Mouse (Mus musculus): ENCODE data around the gene Ddx49. TPM values are rescaled to one million over a fixed set of nuclear protein-coding genes. Genes with fewer than 3 reads are reported as not detected.

Ddx49 gene
- 54.9 and 57.2 TPM in 2 replicates for polyA plus RNA-seq (2016; fragmentation: Nextera tagmentation; extraction: Ambion mirVana)

- Histone ChIP-seq H3K36me3 (replicated peaks) (peaks cover 67% of the 10 kb centered on the region), H3K4me1 (peaks cover 24% of the 10 kb centered on the region), H3K27me3 (ENCODE audit: poor library complexity, severe bottlenecking) (no peaks in the 10 kb centered on the region), H3K4me3 (peak within 1 kb of the TSS; percentile 92), H3K9me3 (no peaks in the 10 kb centered on the region), H3K27ac (peak within 1 kb of the TSS; percentile 88)
- WGBS, result under 1% methylated on average over 40 of the region's 40 CpGs
- DNase-seq (ENCODE audit: extremely low spot score, low spot score), result peak; percentile 96
Observed at GRCm38 (mm10) chr8:70302358-70302890, at the start of gene Ddx49, which contains the start of gene Cope. Ddx49 (minus strand) TSS chr8:70302489. Cope (plus strand) TSS chr8:70302518.

DNA sequence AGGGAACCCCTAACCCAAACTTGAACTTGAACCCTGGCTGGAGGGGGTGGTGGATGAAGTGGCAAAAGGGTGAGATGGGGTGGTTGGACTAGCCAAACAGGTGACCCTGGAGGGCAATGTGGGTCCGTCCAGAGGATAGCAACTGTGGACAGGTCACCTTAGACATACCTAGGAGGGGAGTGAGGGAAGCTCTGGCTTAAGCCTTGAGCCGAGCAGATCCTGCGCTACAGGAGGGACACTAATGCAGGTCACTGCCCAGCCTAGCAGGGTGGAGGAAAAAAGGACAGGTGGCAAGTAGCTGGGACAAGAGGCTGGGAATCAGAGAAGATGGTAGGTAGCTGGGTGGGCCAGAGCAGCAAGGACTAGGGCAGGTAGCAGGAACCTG lies 49.7 kb upstream of the Ddx49 start:
- H3K27ac ChIP-seq, result peak overlapping the region; percentile 96
- WGBS, result 23% methylated on average over 3 of the region's 3 CpGs
- H3K36me3 ChIP-seq (replicated peaks), result peaks cover 43% of the 10 kb centered on the region

GRCm38 (mm10) chr8:70351035-70351999 lies 49.0 kb upstream of the Ddx49 start:
- Histone ChIP-seq H3K36me3 (replicated peaks) (peaks cover 50% of the 10 kb centered on the region), H3K4me3 (peak overlapping the region; percentile 97), H3K27me3 (ENCODE audit: poor library complexity, severe bottlenecking) (no peaks in the 10 kb centered on the region), H3K27ac (peak overlapping the region; percentile 96), H3K4me1 (peaks cover 61% of the 10 kb centered on the region), H3K9me3 (no peaks in the 10 kb centered on the region)
- DNase-seq (ENCODE audit: extremely low spot score, low spot score), result no peak
- WGBS, result 64% methylated on average over 15 of the region's 15 CpGs

More for the DNA sequence above, 49.7 kb upstream of the Ddx49 start:
- Histone ChIP-seq H3K27me3 (ENCODE audit: poor library complexity, severe bottlenecking) (no peaks in the 10 kb centered on the region), H3K4me3 (peak overlapping the region; percentile 97), H3K9me3 (no peaks in the 10 kb centered on the region), H3K4me1 (peaks cover 61% of the 10 kb centered on the region)
- DNase-seq (ENCODE audit: extremely low spot score, low spot score), result no peak

DNA sequence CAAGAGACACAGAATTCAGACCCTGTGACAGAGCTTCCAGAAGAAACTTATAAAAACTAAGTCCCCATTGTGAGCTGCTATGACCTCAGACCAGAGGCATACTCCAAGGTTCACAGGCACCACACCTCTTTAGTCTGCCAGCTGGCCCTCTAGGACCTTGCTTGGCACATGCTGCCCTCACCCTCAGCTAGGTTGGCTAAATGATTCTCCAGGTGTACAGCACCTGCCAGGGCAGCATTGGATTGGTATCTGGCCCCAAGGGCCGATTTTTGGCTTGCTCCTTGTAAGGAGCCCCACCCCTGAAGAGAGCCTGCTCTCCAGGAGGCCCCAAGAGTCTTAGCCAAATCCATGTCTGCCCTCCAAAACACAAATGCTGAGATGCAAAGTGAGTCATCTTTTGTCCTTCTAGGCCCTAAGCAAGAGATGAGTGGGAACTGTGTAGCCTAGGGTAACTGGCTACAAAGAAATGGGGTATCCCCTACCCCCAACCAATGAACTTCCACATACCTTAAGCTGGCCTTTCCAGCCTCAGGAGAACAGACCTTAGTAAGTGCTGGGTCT lies 45.7 kb upstream of the Ddx49 start:
- peaks cover 80% of the 10 kb centered on the region for H3K36me3 ChIP-seq (replicated peaks)
- no peak overlapping the region for H3K4me3 ChIP-seq
- H3K9me3 ChIP-seq, result no peaks in the 10 kb centered on the region
- 72% methylated on average over 1 of the region's 1 CpGs for WGBS
- DNase-seq (ENCODE audit: extremely low spot score, low spot score), result no peak
- H3K4me1 ChIP-seq, result peaks cover 63% of the 10 kb centered on the region
- no peak overlapping the region for H3K27ac ChIP-seq
- H3K27me3 ChIP-seq (ENCODE audit: poor library complexity, severe bottlenecking), result no peaks in the 10 kb centered on the region

GRCm38 (mm10) chr8:70347443-70347842 lies 45.2 kb upstream of the Ddx49 start:
- Histone ChIP-seq H3K4me1 (peaks cover 65% of the 10 kb centered on the region), H3K36me3 (replicated peaks) (peaks cover 85% of the 10 kb centered on the region), H3K27ac (no peak overlapping the region), H3K4me3 (no peak overlapping the region), H3K27me3 (ENCODE audit: poor library complexity, severe bottlenecking) (no peaks in the 10 kb centered on the region), H3K9me3 (no peaks in the 10 kb centered on the region)
- 90% methylated on average over 4 of the region's 4 CpGs for WGBS
- DNase-seq (ENCODE audit: extremely low spot score, low spot score), result no peak

GRCm38 (mm10) chr8:70344279-70344678 lies 42.0 kb upstream of the Ddx49 start:
- Histone ChIP-seq H3K27ac (no peak overlapping the region), H3K9me3 (no peaks in the 10 kb centered on the region), H3K36me3 (replicated peaks) (peaks cover 96% of the 10 kb centered on the region), H3K4me3 (no peak overlapping the region), H3K27me3 (ENCODE audit: poor library complexity, severe bottlenecking) (no peaks in the 10 kb centered on the region), H3K4me1 (peaks cover 35% of the 10 kb centered on the region)
- DNase-seq (ENCODE audit: extremely low spot score, low spot score), result no peak
- WGBS, result 90% methylated on average over 2 of the region's 2 CpGs

GRCm38 (mm10) chr8:70343696-70344095 lies 41.4 kb upstream of the Ddx49 start:
- H3K27ac ChIP-seq, result no peak overlapping the region
- H3K4me1 ChIP-seq, result peaks cover 29% of the 10 kb centered on the region
- H3K9me3 ChIP-seq, result no peaks in the 10 kb centered on the region
- 69% methylated on average over 6 of the region's 6 CpGs for WGBS
- DNase-seq (ENCODE audit: extremely low spot score, low spot score), result no peak
- peaks cover 96% of the 10 kb centered on the region for H3K36me3 ChIP-seq (replicated peaks)
- no peaks in the 10 kb centered on the region for H3K27me3 ChIP-seq (ENCODE audit: poor library complexity, severe bottlenecking)
- no peak overlapping the region for H3K4me3 ChIP-seq

DNA sequence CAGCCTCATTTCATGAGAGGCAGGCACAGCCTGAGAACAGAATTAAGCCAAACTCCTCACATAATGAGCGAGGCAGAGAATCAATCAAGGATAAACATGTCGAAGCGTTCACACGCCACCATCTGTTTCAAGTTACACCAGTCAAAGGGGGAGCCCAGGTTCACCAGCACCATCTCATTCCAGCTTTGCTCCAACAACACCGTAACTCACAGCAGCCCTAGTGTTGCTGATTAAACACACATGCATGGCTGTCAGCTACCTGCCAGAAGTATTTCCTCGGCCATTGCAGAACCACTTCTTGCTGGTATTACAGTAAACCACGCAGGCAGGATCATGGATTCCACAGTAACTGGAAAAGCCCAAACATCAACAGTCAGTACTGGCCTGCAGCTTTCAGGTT lies 40.8 kb upstream of the Ddx49 start:
- H3K27me3 ChIP-seq (ENCODE audit: poor library complexity, severe bottlenecking), result no peaks in the 10 kb centered on the region
- DNase-seq (ENCODE audit: extremely low spot score, low spot score), result no peak
- no peaks in the 10 kb centered on the region for H3K9me3 ChIP-seq
- peaks cover 96% of the 10 kb centered on the region for H3K36me3 ChIP-seq (replicated peaks)
- H3K4me1 ChIP-seq, result peaks cover 23% of the 10 kb centered on the region; the same call in 1 of the 2 replicates
- no peak overlapping the region for H3K4me3 ChIP-seq
- WGBS, result 76% methylated on average over 7 of the region's 7 CpGs
- no peak overlapping the region for H3K27ac ChIP-seq

DNA sequence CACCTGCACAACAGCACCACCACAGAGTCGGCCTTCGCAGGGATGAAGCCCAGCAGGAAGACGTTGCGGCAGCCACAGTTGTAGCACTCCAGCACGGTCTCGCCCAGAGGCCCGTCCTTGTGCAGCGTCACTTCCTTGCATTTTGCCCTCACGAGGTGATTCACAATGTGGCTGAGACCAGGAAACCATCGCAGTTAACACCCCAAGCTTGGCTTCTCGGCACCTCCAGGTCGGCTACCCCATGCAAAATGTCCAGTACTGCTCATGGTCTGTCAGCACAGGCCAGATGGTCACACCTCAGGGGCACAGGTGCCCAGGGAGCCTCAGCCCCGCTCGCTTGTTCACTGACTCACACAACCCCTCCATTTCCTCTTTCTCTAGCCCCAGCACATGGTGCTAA lies 39.7 kb upstream of the Ddx49 start:
- Histone ChIP-seq H3K4me3 (no peak overlapping the region), H3K4me1 (peaks cover 20% of the 10 kb centered on the region; the same call in 1 of the 2 replicates), H3K27ac (no peak overlapping the region), H3K36me3 (replicated peaks) (peaks cover 96% of the 10 kb centered on the region), H3K9me3 (no peaks in the 10 kb centered on the region), H3K27me3 (ENCODE audit: poor library complexity, severe bottlenecking) (no peaks in the 10 kb centered on the region)
- WGBS, result 96% methylated on average over 14 of the region's 14 CpGs
- no peak for DNase-seq (ENCODE audit: extremely low spot score, low spot score)

DNA sequence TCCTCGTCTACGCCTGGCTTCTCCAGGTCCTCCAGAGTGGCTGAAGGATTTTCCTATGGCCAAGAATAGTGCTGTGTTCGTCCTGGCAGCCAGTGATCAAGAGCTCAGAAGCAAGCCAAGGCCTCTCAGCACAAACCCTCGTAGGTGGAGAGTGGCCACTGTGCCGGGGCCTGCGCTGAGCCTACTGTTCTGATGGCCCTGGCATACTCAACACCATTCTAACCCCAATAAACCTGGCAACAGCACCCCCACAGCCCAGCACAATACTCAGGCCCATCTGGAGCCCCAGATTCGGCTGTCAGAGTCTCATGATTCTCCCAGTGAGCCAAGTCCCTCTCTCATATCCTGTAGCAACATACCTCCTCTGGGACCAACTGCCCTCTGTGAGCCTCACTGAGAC lies 38.4 kb upstream of the Ddx49 start:
- DNase-seq (ENCODE audit: extremely low spot score, low spot score), result no peak
- Histone ChIP-seq H3K4me3 (no peak overlapping the region), H3K4me1 (peaks cover 20% of the 10 kb centered on the region; the same call in 1 of the 2 replicates), H3K9me3 (no peaks in the 10 kb centered on the region), H3K27me3 (ENCODE audit: poor library complexity, severe bottlenecking) (no peaks in the 10 kb centered on the region), H3K27ac (no peak overlapping the region), H3K36me3 (replicated peaks) (peaks cover 97% of the 10 kb centered on the region)
- 93% methylated on average over 7 of the region's 7 CpGs for WGBS

DNA sequence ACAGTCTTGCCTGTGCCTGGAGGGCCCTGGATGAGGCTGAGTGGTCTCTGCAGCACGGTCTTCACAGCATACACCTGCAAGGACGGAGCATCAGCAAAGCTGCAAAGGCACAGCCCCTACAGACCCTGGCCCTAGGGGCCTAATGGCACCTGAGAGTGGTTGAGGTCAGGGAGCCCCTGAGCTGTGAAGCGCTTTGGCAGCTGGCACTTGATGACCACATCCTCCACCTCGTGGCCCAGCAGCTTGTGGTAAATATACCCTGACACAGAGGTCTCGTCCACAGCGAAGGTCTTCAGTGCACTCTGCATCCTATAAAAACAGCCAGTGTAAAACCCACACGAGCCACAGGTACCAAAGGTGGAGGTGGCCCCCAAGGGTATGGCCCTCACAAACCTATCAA lies 36.6 kb upstream of the Ddx49 start:
- no peak overlapping the region for H3K27ac ChIP-seq
- DNase-seq (ENCODE audit: extremely low spot score, low spot score), result no peak
- no peak overlapping the region for H3K4me3 ChIP-seq
- peaks cover 100% of the 10 kb centered on the region for H3K36me3 ChIP-seq (replicated peaks)
- no peaks in the 10 kb centered on the region for H3K27me3 ChIP-seq (ENCODE audit: poor library complexity, severe bottlenecking)
- 90% methylated on average over 7 of the region's 7 CpGs for WGBS
- no peaks in the 10 kb centered on the region for H3K9me3 ChIP-seq
- H3K4me1 ChIP-seq, result peaks cover 16% of the 10 kb centered on the region; the same call in 1 of the 2 replicates

DNA sequence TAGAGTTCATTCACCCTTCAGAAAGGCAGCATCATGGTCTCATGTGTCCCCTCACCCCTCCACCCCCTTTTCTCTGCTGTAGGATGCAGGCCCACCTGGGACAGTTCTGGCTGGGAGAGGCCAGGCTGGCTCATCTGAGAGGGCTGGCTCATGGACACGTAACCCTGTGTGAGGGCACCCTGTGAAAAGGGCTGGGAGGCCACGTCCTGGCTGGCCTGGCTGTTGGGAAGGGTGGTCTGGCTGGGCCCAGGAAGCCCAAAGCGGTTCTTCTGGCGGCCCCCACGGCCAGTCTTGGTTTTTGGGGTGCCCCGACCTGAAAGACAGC lies 30.6 kb upstream of the Ddx49 start:
- Histone ChIP-seq H3K27ac (no peak overlapping the region), H3K36me3 (replicated peaks) (peaks cover 91% of the 10 kb centered on the region)
- WGBS, result 97% methylated on average over 6 of the region's 6 CpGs

More for the DNA sequence above, 30.6 kb upstream of the Ddx49 start:
- Histone ChIP-seq H3K4me1 (peaks cover 45% of the 10 kb centered on the region), H3K9me3 (no peaks in the 10 kb centered on the region), H3K27me3 (ENCODE audit: poor library complexity, severe bottlenecking) (peaks cover 35% of the 10 kb centered on the region), H3K4me3 (no peak overlapping the region)
- DNase-seq (ENCODE audit: extremely low spot score, low spot score), result no peak
